Mouse (Mus musculus): ENCODE data around the gene Otop2.

- no peak for TF ChIP-seq GATA1 (IDR thresholded peaks at IDR 0.05; ENCODE audit: borderline replicate concordance, low read length)
- no peak for TF ChIP-seq FLI1 (IDR thresholded peaks at IDR 0.05; ENCODE audit: low read length)
These were observed 20.6 kb upstream of the Otop2 start for GRCm38 (mm10) chr11:115286201-115286993.

Data from megakaryocyte, embryonic 14.5 days (primary cell).